Mouse (Mus musculus) gonadal fat pad, adult 2 months (tissue): ENCODE results near the gene Ift122. TPM values are rescaled to one million over a fixed set of nuclear protein-coding genes. Genes with fewer than 3 reads are reported as not detected.

Experiments used
- DNase-seq: peaks from one replicate; pipeline ENCODE4 v3.0.0-alpha.2; 2012; ENCODE audit warnings: low read depth
- polyA plus RNA-seq: library from polyadenylated mRNA; depleted of rRNA; stranded (reverse); fragments of >200 nt; gene quantifications from 2 replicates; pipeline ENCODE4 v1.2.3, GENCODE M21; 2012

The Ift122 gene
- polyA plus RNA-seq, 1 experiment: 15.1 TPM

- no peak for DNase-seq
Observed at GRCm38 (mm10) chr6:115959151-115959691, 106.0 kb downstream of the Ift122 start.

- no peak for DNase-seq
Observed at GRCm38 (mm10) chr6:115960322-115960721, 107.1 kb downstream of the Ift122 start.

DNA sequence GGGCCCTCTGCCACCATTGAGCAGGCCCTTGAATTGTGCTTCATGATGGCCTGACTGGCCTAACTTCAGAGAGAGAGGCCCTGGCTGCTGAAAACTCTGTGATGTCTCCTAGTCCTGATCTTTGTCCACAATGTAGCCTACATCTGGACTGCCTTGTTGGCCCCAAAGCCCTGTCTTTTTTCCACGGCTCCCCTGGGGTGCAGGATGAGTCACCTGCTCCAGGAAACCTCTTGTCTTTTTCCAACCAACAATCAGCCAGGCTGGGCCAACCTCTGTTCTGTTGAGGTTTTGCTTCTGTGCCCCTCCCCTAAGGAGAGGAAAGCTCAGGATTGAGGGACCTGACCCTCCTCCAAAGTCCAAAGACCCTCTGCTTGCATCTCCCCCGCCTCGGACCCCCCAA, 108.5 kb downstream of the Ift122 start:
- DNase-seq: no peak

GRCm38 (mm10) chr6:115962439-115963085, 109.3 kb downstream of the Ift122 start:
- DNase-seq: no peak

DNA sequence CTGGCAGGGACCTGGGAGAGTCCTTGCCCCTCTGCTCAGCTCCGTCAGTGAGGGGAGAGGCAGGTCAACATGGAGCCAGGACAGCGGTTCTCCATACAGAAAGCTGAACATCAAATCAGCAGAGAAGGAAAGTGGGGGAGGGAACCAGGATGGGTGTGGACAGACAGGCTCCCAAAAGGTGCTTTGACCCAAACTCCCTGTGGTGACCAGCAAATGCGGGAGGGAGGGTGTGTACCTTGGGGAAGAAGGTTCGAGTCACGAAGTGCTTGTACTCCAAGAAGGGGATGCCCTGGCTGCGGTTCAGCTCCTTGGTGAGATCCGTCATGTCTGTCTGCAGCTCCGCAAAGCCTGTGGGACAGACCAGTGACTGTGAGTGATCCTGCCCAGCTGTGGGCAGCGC, 110.4 kb downstream of the Ift122 start:
- DNase-seq: no peak

- no peak for DNase-seq
Observed at GRCm38 (mm10) chr6:115966227-115966966, 113.1 kb downstream of the Ift122 start.

GRCm38 (mm10) chr6:115967291-115967880, 114.1 kb downstream of the Ift122 start:
- no peak for DNase-seq

DNA sequence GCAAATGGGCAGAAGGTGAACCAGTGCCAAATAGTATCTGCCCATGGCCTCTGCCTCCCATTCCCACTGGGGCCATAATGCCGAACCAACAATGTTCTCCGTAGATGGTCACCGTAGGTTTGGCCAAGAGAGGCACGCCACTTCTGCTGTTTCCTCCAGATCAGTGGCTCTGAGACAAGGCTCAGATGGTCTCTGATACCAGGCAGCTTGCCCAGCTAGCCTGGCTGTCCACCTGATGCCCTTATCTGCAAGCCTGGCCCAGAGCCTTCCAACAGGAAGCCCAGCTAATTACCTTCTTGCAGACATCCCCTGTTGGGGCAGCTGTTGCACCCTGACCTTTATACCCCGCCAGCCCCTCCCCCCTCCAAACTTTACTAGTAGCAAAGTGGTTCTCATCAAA, 114.8 kb downstream of the Ift122 start:
- no peak for DNase-seq

DNA sequence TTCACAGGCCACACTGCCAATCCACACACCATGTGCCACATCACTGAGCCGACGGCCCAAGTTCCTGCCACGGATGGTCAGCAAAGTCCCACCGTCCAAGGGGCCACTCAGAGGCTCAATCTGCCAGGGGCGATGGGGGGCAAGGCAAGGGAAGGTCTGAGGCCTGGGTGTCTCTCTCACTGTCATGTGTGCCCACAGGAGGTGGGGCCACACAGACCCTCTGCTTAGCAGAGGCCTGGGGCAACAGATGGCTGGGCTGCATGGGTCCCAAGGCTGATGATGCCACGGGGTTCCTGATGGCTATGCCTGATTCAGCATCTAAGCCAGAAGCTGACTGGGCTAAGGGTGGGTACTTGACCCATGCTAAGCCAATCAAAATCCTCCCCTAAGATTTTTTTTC, 115.4 kb downstream of the Ift122 start:
- no peak for DNase-seq

DNA sequence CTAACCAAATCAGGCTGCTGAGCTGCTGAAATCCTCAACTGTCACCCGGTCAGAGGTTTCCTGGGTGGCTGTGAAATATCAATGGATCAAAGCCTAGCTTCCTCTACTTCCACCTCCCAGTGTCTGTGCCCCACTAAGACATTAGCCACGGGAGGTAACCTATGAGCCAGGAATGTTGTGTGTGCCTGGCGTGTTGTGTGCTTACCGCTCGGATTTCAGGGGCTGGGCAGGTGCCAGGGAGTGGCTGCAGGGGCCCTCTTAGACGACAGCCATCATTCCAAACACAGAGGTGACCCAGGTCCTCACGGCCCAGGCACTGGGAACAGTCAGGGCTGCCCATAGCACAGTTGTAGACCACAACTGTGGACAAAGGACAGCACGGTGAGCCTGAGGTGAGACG, 115.8 kb downstream of the Ift122 start:
- DNase-seq: no peak

GRCm38 (mm10) chr6:115969952-115970351, 116.7 kb downstream of the Ift122 start:
- DNase-seq: no peak

GRCm38 (mm10) chr6:115971273-115972060, 118.2 kb downstream of the Ift122 start:
- no peak for DNase-seq

GRCm38 (mm10) chr6:115972083-115972764, 119.0 kb downstream of the Ift122 start:
- DNase-seq: no peak

DNA sequence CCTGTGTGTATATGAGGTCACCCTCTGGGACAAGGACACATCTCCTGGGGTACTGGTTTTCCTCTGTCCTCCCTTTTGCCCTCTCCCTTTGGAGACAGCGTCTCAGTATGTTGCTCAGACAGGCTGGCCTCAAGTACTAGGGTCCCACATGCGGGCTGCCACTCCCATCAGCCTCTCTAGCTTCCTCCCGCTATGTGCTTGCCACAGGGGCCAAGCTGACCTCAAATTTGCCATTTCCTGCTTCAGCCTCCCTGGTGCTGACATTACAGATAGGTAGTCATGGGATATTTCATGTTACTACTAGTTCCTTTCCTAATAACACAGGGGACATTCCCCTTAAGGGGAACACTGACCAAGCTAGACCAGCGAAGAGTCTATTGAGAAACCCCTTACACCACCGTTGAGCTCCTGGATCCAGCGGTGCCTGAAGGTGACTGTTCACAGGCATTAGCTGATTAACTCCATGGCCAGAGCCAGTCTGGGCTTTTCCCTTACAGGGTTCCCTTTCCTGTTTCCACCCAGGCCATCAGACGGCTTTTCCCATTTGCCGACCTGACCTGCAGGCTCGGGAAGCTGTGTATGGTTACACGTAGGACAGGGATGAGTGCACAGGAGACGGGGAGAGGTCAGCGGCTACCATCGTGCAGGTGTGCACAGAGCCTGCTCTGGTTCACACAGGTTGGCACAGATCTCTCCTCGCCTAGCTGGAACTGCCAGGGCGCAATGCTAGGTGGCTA, 120.0 kb downstream of the Ift122 start:
- DNase-seq: no peak

GRCm38 (mm10) chr6:115973881-115974662, 120.8 kb downstream of the Ift122 start:
- no peak for DNase-seq

GRCm38 (mm10) chr6:115975606-115976005, 122.3 kb downstream of the Ift122 start:
- DNase-seq: no peak
